Mouse (Mus musculus): Measurements from ENCODE around the gene Meaf6. TPM values are rescaled to one million over a fixed set of nuclear protein-coding genes. Genes with fewer than 3 reads are reported as not detected.

Meaf6 gene
- polyA plus RNA-seq, 1 experiment from 2014 or later, result 49.7 TPM

DNA sequence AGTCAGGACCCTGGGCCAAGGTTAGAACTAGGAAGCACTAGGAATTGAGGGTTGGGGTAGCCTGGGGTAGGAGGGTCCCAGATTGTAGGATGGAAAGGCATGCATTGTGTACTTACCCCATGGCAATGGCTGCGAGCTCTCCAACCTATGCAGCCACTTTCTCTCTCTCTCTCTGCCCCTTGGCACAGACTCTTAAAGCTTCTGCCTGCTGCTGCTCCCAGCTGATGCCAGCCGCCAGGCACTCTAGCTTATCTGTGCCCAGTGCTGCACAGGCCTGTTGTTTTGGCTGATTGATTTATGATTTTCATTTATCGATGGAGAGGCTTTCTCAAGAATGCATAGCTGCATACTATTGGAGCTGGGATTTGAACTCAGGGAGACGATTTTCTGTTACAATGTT, 63.0 kb downstream of the Meaf6 start:
- 0 out of 2 replicates have a peak, but pooled peaks cover 3% of the 10 kb centered on the region for H3K9me3 ChIP-seq (ENCODE audit: control insufficient read depth, low read length)
- no peak overlapping the region for H3K4me2 ChIP-seq (ENCODE audit: low read depth, low read length)
- H3K27me3 ChIP-seq (ENCODE audit: control insufficient read depth, insufficient read depth, low read depth, low read length), result no peaks in the 10 kb centered on the region; the same call in 1 of the 2 replicates
- H3K36me3 ChIP-seq (ENCODE audit: control insufficient read depth, insufficient read depth, low read length), result no peaks in the 10 kb centered on the region
- H3K4me1 ChIP-seq (replicated peaks; ENCODE audit: control insufficient read depth, insufficient read depth, low read length), result no peaks in the 10 kb centered on the region
- no peak overlapping the region for H3K9ac ChIP-seq (ENCODE audit: low read length)
- no peak for ATAC-seq (ENCODE audit: low read depth)
- no peak overlapping the region for H3K4me3 ChIP-seq (ENCODE audit: low read length)
- WGBS, result 89% methylated on average over 4 of the region's 4 CpGs
- H3K27ac ChIP-seq (ENCODE audit: low read length), result no peak overlapping the region

DNA sequence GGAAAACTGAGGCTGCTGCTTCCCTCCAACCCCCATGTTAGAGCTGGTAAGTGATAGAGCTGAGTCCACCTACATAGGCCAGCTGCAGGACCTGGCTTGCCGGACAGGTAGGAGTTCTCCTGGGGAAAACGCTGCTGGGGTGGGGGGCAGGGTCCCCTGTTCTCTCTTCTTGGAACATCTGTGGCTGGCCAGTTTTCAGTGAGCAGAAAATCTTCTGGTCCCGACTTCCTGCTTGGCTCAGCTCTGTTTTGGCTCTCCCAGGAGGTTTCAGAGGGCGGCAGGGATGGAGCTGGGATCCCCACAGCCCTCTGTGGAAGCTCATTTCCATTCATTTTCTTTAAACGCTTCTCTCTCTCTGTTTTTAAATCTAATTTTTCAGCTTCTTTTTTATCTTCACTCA, 64.5 kb downstream of the Meaf6 start:
- Histone ChIP-seq H3K27me3 (ENCODE audit: control insufficient read depth, insufficient read depth, low read depth, low read length) (no peaks in the 10 kb centered on the region; the same call in 1 of the 2 replicates), H3K9me3 (ENCODE audit: control insufficient read depth, low read length) (0 out of 2 replicates have a peak, but pooled peaks cover 3% of the 10 kb centered on the region), H3K4me1 (replicated peaks; ENCODE audit: control insufficient read depth, insufficient read depth, low read length) (no peaks in the 10 kb centered on the region), H3K27ac (ENCODE audit: low read length) (no peak overlapping the region), H3K9ac (ENCODE audit: low read length) (no peak overlapping the region), H3K36me3 (ENCODE audit: control insufficient read depth, insufficient read depth, low read length) (no peaks in the 10 kb centered on the region), H3K4me2 (ENCODE audit: low read depth, low read length) (no peak overlapping the region), H3K4me3 (ENCODE audit: low read length) (no peak overlapping the region)
- 43% methylated on average over 5 of the region's 5 CpGs for WGBS
- no peak for ATAC-seq (ENCODE audit: low read depth)

DNA sequence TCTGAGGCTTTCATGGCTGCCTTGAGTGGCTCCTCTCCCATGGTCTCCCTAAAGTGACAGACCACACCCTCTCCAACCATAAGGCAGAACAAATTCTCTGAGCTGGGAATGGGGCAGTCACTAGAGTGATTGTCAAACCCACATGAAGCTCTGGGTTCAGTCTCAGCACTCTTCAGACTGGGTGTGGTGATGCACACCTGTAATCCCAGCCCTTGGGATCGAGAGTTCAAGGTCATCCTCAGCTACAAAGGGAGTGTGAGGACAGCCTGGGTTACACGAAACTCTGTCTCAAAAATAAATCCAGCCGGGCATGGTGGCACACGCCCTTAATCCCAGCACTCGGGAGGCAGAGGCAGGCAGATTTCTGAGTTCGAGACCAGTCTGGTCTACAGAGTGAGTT, 67.5 kb downstream of the Meaf6 start:
- WGBS, result 81% methylated on average over 6 of the region's 6 CpGs
- H3K4me1 ChIP-seq (replicated peaks; ENCODE audit: control insufficient read depth, insufficient read depth, low read length), result no peaks in the 10 kb centered on the region

DNA sequence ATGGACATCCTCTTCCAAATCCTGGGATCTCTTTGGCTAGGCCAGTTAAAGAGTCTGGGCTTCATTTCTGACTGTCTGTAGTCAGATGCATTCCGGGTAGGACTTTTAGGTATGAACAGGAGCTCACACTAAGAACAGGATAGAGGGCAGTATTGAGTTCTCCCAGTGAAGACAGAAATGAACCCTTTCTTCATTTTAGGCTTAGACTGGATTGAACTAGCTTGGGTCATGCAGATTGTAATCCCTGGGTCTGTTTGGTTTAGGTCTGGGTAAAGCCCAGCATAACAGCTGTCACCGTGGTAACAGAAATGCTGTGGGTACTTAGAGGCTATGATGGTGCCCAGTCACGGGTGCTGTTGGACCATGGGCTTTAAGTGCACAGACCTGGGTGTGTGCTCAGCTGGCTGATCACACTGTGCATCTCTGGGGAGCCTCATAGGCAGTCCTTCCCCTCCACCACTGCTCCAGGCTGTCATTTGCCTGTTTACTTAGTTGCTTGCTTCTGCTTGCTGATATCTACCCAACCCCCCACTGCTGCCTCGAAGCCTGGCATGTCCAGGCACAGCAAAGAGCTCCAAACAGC, 68.8 kb downstream of the Meaf6 start:
- no peak overlapping the region for H3K4me3 ChIP-seq (ENCODE audit: low read length)
- no peak overlapping the region for H3K27ac ChIP-seq (ENCODE audit: low read length)
- no peaks in the 10 kb centered on the region for H3K4me1 ChIP-seq (replicated peaks; ENCODE audit: control insufficient read depth, insufficient read depth, low read length)
- no peak overlapping the region for H3K9ac ChIP-seq (ENCODE audit: low read length)
- no peak for ATAC-seq (ENCODE audit: low read depth)
- H3K36me3 ChIP-seq (ENCODE audit: control insufficient read depth, insufficient read depth, low read length), result no peaks in the 10 kb centered on the region
- no peak overlapping the region for H3K4me2 ChIP-seq (ENCODE audit: low read depth, low read length)
- no peaks in the 10 kb centered on the region for H3K9me3 ChIP-seq (ENCODE audit: control insufficient read depth, low read length)
- WGBS, result 49% methylated on average over 4 of the region's 4 CpGs
- H3K27me3 ChIP-seq (ENCODE audit: control insufficient read depth, insufficient read depth, low read depth, low read length), result no peaks in the 10 kb centered on the region

More for the DNA sequence above, 67.5 kb downstream of the Meaf6 start:
- H3K9me3 ChIP-seq (ENCODE audit: control insufficient read depth, low read length), result 0 out of 2 replicates have a peak, but pooled peaks cover 3% of the 10 kb centered on the region
- no peaks in the 10 kb centered on the region for H3K36me3 ChIP-seq (ENCODE audit: control insufficient read depth, insufficient read depth, low read length)
- ATAC-seq (ENCODE audit: low read depth), result no peak
- H3K4me2 ChIP-seq (ENCODE audit: low read depth, low read length), result no peak overlapping the region
- no peak overlapping the region for H3K9ac ChIP-seq (ENCODE audit: low read length)
- no peaks in the 10 kb centered on the region for H3K27me3 ChIP-seq (ENCODE audit: control insufficient read depth, insufficient read depth, low read depth, low read length)
- no peak overlapping the region for H3K27ac ChIP-seq (ENCODE audit: low read length)
- no peak overlapping the region for H3K4me3 ChIP-seq (ENCODE audit: low read length)

DNA sequence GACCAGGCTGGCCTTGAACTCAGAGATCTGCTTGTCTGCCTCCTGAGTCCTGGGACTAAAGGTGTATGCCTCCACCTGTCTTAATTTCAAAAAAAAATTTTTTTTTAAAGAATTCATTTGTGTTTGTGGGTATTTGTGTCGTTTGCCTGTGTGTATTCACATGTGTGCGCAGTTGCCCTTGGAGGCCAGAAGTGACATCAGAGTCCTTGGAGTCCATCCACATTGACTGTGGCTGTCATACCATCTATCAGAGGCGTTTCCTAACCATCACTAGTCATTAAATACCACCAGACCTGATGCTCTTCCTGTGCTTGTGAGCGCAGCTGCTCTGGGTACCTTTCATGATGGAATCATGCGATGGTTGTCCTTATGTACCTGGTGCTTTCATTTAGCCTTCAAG, 70.7 kb downstream of the Meaf6 start:
- Histone ChIP-seq H3K36me3 (ENCODE audit: control insufficient read depth, insufficient read depth, low read length) (no peaks in the 10 kb centered on the region), H3K27ac (ENCODE audit: low read length) (no peak overlapping the region), H3K4me2 (ENCODE audit: low read depth, low read length) (no peak overlapping the region), H3K4me1 (replicated peaks; ENCODE audit: control insufficient read depth, insufficient read depth, low read length) (0 out of 2 replicates have a peak, but pooled peaks cover 1% of the 10 kb centered on the region), H3K9ac (ENCODE audit: low read length) (no peak overlapping the region), H3K27me3 (ENCODE audit: control insufficient read depth, insufficient read depth, low read depth, low read length) (no peaks in the 10 kb centered on the region), H3K9me3 (ENCODE audit: control insufficient read depth, low read length) (no peaks in the 10 kb centered on the region), H3K4me3 (ENCODE audit: low read length) (no peak overlapping the region)
- ATAC-seq (ENCODE audit: low read depth), result no peak
- WGBS, result 81% methylated on average over 5 of the region's 5 CpGs

DNA sequence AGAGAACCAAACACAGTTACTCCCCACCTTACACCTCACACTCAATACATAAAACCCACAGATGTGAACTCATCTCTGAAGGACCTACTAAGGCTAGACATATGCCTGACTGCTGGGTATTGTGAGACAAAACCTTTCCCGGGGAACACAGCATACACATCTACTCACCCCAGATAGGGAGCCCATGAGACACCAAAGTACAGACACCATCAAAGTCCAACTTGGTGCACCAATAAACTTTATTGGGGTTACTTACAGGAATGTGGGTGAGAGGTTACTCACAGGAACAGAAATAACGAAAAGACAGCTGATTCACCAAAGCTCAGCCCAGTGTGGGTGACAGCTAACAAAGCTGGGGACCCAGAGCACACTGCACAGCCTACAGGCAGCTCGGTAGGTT, 72.4 kb downstream of the Meaf6 start:
- no peaks in the 10 kb centered on the region for H3K9me3 ChIP-seq (ENCODE audit: control insufficient read depth, low read length)
- ATAC-seq (ENCODE audit: low read depth), result no peak

DNA sequence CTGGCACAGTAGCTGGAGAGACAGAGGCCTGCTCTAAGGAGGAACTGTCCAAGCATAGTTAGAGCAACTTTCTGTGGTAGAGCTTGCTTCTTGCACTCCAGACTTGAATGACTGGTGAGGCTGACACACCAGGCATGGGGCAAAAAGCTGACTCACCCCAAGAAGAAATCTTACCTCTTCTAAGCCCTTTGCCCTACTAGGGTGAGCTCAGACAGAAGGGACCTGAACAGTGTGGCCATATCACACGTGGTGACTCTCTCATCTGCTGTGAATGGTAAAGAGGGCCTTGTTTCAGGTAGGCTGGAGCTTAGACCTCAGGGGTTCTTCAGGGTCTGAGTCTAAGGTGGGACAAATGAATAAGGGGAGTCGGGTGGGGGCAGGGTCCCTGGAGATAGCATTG, 73.1 kb downstream of the Meaf6 start:
- Histone ChIP-seq H3K4me3 (ENCODE audit: low read length) (no peak overlapping the region), H3K4me1 (replicated peaks; ENCODE audit: control insufficient read depth, insufficient read depth, low read length) (0 out of 2 replicates have a peak, but pooled peaks cover 4% of the 10 kb centered on the region), H3K9me3 (ENCODE audit: control insufficient read depth, low read length) (no peaks in the 10 kb centered on the region), H3K36me3 (ENCODE audit: control insufficient read depth, insufficient read depth, low read length) (no peaks in the 10 kb centered on the region), H3K27me3 (ENCODE audit: control insufficient read depth, insufficient read depth, low read depth, low read length) (no peaks in the 10 kb centered on the region), H3K9ac (ENCODE audit: low read length) (no peak overlapping the region), H3K4me2 (ENCODE audit: low read depth, low read length) (no peak overlapping the region), H3K27ac (ENCODE audit: low read length) (no peak overlapping the region)
- no peak for ATAC-seq (ENCODE audit: low read depth)
- 78% methylated on average over 2 of the region's 2 CpGs for WGBS

More for the DNA sequence above, 72.4 kb downstream of the Meaf6 start:
- H3K36me3 ChIP-seq (ENCODE audit: control insufficient read depth, insufficient read depth, low read length), result no peaks in the 10 kb centered on the region
- H3K4me2 ChIP-seq (ENCODE audit: low read depth, low read length), result no peak overlapping the region
- no peak overlapping the region for H3K27ac ChIP-seq (ENCODE audit: low read length)
- H3K4me1 ChIP-seq (replicated peaks; ENCODE audit: control insufficient read depth, insufficient read depth, low read length), result 0 out of 2 replicates have a peak, but pooled peaks cover 4% of the 10 kb centered on the region
- no peak overlapping the region for H3K9ac ChIP-seq (ENCODE audit: low read length)
- no peak overlapping the region for H3K4me3 ChIP-seq (ENCODE audit: low read length)
- H3K27me3 ChIP-seq (ENCODE audit: control insufficient read depth, insufficient read depth, low read depth, low read length), result no peaks in the 10 kb centered on the region
- 71% methylated on average over 3 of the region's 3 CpGs for WGBS

DNA sequence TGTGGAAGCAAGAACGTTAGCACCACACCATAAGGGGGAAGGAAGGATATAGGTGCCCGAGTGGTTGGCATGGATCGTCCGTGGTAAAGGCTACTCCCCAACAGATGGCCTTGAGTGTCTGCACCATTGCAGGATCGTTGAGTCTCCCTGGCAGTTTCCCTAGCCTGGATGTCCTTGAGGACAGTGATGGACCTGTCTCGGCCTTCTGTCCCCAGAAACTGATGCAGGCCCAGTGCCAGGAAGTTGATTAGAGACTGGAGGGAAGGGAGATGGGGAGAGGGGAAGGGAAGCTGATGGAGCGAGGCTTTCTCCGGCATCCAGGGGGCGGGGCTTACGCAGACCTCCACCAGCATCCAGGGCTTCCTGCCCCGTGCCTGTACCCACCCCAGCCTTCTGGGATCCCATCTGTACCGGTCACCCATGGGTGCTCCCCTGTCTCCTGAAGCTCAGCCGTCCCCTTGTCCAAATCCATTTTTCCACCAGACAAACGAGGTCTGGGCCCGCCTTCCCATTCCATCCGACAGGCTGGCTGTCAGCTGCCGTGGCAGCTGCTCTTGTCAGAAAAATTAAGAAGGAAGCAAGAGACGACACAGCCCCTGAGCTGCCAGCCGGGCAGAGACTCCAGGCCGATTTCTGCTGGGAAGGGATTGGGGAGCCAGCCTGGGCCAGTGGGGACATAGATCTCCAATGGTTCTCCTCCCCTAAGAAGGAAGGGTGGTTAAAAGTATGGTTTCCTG, 73.8 kb downstream of the Meaf6 start:
- Histone ChIP-seq H3K4me3 (ENCODE audit: low read length) (no peak overlapping the region), H3K36me3 (ENCODE audit: control insufficient read depth, insufficient read depth, low read length) (no peaks in the 10 kb centered on the region), H3K4me1 (replicated peaks; ENCODE audit: control insufficient read depth, insufficient read depth, low read length) (0 out of 2 replicates have a peak, but pooled peaks cover 4% of the 10 kb centered on the region), H3K9ac (ENCODE audit: low read length) (no peak overlapping the region), H3K4me2 (ENCODE audit: low read depth, low read length) (no peak overlapping the region), H3K9me3 (ENCODE audit: control insufficient read depth, low read length) (no peaks in the 10 kb centered on the region), H3K27ac (ENCODE audit: low read length) (no peak overlapping the region), H3K27me3 (ENCODE audit: control insufficient read depth, insufficient read depth, low read depth, low read length) (no peaks in the 10 kb centered on the region)
- WGBS, result 58% methylated on average over 20 of the region's 20 CpGs
- ATAC-seq (ENCODE audit: low read depth), result no peak

DNA sequence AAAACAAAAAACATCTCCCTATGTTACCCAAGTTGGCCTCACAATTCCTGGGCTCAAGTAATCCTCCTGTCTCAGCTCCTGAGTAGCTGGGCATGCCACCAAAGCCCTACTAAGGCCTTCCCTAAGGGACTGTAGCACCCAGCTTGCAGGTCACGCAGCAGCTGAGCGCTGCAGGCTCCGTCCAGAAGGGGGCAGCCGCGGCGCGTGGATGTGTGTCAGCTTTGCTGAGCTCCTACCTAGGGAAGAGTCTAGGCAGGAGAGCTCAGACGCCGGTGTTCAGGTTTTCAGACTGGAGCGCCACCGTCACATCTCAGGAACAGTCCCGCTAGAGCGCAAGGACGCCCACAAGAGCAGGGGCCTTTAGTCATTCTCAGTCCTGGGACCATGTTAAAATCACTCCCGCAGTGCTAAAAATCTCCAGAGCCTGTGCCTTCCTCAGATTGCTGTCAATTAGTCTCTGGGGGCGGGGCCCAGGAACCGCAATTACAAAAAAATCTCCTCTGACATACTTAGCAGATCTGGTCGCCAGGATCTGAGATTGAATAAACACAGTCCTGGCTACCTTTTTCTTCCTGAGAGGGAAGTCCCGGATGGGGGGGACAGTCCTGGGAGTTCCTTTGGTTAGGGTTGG, 75.5 kb downstream of the Meaf6 start:
- peak; percentile 76 for ATAC-seq (ENCODE audit: low read depth)
- H3K4me3 ChIP-seq (ENCODE audit: low read length), result peak overlapping the region; percentile 11; the same call in 1 of the 2 replicates

More for the DNA sequence above, 75.5 kb downstream of the Meaf6 start:
- H3K4me2 ChIP-seq (ENCODE audit: low read depth, low read length), result peak overlapping the region; percentile 34
- no peaks in the 10 kb centered on the region for H3K9me3 ChIP-seq (ENCODE audit: control insufficient read depth, low read length)
- WGBS, result 5% methylated on average over 19 of the region's 19 CpGs
- H3K9ac ChIP-seq (ENCODE audit: low read length), result no peak overlapping the region
- H3K36me3 ChIP-seq (ENCODE audit: control insufficient read depth, insufficient read depth, low read length), result no peaks in the 10 kb centered on the region
- H3K27me3 ChIP-seq (ENCODE audit: control insufficient read depth, insufficient read depth, low read depth, low read length), result no peaks in the 10 kb centered on the region
- H3K4me1 ChIP-seq (replicated peaks; ENCODE audit: control insufficient read depth, insufficient read depth, low read length), result 0 out of 2 replicates have a peak, but pooled peaks cover 4% of the 10 kb centered on the region
- no peak overlapping the region for H3K27ac ChIP-seq (ENCODE audit: low read length)
